Mouse (Mus musculus) cerebellum, adult 11-12 months (tissue): ENCODE data around the gene Trarg1.
A peak's percentile ranks its signal among the peaks of the same experiment; 100 is the strongest.
"Not testable (repeated sequence)": the region's sequence is repeated elsewhere in the genome, so short reads cannot be mapped to it uniquely, and the experiment has no call there.

Experiments used
- DNase-seq: peaks from one replicate; pipeline ENCODE4 v3.0.0; 2022

The Trarg1 gene

DNA sequence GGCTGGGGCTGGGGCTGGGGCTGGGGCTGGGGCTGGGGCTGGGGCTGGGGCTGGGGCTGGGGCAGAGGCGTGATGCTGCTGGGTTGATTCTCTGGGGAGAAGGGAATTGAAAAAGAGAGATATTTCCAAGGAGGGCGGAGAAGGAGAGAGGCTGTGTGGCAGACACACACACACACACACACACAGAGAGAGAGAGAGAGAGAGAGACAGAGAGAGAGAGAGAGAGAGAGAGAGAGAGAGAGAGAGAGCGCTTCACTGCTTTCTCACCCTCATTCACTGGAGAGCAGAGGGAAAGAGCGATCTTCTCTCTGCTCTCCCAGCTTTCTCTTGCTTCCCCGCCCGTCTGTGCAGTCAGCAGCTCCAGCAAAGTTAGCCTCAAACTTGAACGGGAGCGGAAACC is at the start of gene Trarg1:
TSS of gene Trarg1 (plus strand) at position 301 of the 400 bp plus-strand sequence.
- not testable (repeated sequence) for DNase-seq

DNA sequence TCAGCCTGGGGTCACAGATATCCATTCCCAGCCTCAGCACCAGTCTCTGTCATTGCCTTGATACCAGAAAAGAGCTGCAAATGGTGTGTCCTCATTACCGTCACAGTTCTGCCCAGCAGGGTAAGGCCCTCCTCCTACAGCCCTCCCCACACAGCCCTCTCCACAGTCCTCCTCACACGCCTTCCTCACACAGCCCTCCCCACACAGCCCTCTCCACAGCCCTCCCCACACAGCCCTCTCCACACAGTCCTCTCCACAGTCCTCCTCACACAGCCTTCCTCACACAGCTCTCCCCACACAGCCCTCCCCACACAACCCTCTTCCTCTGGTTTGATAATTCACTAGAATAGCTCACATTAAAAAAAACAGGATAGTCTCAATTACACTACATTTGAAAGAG is 49.6 kb upstream of the Trarg1 start:
- no peak for DNase-seq

DNA sequence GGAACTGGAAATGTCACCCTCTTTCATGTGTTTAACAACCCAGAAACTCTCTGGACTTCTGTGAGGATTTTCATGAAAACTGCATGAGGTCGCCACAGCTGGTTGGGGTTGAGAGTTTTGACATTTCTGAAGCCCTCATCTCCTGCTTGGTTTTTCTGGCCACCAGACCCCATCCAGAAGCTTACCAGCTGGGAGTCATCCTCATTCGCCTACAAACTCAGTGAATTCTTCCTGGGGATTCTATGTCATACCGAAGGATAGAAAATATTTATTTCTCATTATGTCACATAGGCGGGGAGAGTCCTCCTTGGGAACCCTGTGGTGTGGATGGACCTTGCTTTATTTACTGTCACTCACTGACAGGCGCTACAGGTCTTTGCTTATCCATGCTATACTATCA is 49.1 kb upstream of the Trarg1 start:
- no peak for DNase-seq

DNA sequence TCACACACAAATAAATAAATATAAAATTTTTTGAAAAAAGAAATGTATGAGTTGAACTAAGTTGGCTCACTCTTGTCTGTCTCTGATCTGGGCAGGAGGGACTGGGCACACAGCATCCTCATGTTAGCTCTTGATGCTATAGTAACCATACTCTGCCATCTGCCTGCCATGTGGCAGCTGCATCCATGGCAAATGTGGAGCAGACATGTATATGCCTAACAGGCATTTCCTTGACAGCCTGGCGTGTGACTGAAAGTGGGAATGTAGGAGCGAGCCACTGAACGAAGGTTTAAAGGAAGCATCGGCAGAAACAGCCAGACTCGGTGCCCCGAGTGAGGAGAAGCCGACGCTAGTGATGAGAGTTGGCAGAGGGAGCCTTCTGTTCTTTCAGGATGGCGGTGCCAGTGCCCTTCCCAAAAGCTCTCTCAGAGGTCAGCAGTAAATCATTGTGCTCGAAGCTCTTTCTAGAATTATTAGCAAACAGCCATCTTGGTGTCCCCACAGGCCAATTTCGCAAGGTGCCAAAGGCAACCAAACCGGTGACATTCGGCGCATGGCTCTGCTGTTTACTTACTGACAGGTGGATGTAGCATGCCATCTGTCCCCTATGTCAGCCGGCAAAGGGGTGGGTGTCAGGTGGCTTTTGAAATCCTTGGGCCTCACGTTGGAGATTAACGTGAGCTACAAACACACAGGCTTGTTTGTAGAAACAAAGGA is 40.2 kb upstream of the Trarg1 start:
- DNase-seq, result peak; percentile 73

DNA sequence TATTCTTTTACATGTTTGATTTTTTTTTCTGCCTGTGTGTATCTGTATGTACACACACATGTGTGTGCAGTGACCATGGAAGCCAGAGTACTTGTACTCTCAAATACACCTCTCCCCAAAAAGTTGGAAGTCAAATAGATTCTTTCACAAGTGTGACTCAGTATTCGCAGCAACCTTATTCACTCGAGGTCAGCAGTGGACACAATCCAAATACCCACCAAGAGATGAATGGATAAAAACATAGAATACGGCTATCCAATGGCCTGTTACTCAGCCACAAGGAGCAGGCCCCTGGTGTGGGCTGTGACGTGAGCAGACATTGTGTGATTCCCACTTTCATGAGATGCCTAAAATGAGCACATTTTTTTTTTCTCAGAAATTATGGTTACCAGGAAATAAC is 39.4 kb upstream of the Trarg1 start:
- no peak for DNase-seq

DNA sequence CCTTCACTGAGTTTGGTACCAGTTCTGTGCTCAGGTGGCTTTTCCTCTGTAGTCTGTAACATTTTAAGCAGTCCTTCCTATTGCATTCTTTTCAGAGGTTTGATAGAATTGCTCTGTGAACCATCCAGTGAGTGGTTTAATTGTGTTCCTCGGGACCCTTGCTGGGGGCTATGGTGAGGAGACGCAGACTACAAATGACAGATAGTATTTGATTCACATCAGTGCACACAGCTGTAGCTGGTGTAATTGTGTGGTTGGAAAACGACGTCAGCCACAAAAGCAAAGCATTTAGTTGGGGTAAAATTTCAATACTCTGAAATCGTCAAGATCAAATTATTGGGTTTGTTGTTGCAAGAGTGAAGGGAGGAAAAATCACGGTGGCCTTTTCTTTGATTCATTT is 35.4 kb upstream of the Trarg1 start:
- DNase-seq, result no peak

DNA sequence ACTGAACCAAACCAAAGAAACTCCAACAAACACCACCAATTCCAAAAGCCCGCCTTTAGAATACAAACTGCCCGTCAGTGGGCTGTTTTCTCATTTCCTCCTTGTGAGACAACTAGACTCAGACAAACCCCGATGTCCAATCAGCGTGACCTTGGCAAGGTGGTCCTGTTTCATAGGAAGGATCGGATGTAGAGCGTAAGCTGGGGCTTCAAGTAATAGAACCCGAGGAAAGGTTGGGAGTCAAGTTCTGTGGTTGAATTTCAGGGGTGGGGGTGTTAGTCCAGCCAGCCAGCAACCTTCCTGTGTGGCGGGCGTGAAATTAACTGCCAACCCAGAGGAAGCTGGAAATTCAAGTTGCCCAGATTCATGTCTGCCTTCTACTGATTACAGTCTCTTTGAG is 34.6 kb upstream of the Trarg1 start:
- no peak for DNase-seq

DNA sequence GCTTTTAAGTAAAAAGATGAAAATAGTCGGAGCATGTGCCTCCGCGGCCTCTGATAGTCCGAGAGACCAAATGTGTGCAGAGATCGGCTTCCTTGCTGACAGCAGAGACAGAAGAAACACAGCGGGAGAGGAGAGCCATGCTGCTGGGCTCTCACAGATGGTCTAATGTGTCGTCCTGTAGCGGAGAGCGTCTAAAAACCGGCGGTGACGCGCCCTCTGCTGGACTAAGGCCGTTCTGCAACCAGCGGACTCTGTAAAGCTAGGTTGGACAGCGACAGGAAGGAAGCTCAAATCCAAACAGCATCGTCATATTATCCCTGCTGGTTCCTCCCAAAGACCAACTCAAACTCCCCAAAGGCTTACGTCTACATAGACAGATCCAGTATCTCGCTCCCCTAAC is 33.7 kb upstream of the Trarg1 start:
- peak; percentile 93 for DNase-seq

DNA sequence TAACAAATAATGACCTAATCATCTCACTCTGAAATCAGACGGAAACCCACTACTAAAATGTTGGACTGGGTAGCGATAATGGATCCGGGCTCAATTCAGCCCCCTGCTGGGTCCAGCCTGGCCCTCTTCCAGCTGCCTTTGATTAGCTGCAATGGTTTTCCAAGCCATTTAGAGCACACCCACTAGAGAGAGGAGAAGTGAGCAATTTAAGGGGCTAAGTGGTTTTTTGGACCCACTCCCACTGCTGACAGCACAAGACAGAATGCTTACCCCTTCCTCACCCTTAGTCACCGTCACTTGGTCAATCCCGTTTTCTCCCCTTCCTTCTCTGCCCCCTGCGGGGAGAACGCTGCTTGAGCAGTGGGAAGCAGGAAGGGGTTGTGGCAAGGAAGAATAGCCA is 32.5 kb upstream of the Trarg1 start:
- DNase-seq, result peak; percentile 40

DNA sequence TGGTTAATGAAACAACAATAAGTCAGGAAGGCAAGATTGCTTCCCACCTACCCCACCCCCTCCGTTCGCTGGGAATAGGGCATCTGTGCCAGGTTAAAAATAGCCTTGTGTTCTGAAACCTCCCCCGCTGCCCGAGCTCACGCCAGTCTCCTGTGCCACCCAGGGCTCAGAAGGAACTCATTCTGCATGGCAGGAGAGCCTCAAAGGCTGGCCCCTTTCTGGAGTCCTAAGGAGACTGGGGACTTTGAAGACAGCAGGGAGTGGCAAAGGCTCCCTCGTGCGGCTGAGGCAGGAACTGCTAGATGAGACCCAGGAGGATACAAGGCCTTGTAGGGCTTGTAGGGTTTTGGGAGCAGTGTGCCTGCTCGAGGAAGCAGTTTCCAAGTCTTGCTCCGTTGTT is 32.1 kb upstream of the Trarg1 start:
- peak; percentile 67 for DNase-seq

DNA sequence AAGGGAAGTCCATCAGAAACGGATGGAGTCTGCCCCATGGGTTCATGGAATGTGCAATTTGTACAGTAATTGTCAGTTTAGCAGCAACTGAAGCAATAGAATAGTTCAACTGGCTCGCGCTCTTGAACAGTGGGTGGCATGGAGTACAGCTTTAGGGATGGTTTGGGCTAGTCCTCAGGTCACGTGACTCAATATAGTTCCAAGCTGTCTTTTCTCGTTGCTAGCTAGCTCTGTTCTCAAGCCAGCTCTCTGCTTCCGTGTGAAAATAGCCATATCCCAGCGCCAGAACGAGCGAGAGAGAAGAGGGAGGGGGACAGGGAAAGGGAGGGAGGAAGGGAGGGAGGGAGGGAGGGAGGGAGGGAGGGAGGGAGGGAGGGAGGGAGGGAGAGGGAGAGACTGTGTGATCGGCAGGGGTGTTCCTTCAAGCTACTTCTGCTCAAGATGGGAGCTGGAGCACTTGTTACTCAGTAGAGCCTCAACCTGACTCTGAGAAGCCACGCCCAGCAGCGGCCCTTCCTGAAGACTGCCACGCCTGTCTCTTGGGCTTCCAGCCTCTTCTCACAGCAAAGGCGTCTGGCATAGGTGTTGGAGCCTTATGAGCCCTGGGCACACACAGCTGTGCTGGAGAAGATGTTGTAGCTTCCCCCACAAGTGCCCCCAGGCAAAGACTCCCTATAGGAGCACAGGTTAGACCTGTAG is 28.6 kb upstream of the Trarg1 start:
- no peak for DNase-seq

DNA sequence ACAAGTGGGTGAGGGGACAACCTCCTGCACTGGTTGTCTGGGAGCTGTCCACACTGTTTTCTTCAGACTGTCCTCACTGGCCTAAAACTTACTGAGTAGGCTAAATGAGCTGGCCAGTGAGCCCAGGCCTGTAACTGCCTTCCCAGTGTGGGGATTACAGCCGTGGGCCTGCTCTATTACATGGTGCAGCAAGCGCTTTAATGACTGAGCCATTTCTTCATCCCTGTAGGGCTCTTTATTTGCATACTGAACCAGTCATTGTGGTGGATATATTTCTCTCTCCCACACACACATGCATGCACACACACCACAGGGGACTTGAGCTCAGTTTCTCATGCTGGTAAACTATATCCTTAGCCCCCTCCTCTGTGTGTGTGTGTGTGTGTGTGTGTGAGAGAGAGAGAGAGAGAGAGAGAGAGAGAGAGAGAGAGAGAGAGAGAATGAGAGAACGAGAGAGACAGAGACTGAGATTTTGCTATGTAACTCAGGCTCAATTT is 26.7 kb upstream of the Trarg1 start:
- no peak for DNase-seq

DNA sequence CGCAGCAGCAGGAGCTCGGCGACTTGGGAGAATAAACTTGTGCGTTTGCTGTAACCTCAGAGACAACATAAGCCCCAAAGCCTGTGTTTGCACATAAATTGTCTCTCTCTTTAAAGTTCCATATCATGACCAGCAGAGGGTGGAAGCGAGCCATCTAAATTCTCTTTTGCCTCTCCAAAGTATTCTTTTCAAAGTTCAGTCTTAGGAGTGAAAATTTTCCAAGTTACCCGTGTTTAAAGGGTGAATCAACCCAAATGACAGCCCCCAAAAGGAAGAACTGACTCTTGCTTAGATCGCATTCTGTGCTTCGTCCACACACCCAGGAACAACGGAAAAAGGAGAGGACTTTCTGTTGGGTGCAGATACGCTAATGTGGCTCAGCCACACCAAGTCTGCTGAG is 24.5 kb upstream of the Trarg1 start:
- no peak for DNase-seq

DNA sequence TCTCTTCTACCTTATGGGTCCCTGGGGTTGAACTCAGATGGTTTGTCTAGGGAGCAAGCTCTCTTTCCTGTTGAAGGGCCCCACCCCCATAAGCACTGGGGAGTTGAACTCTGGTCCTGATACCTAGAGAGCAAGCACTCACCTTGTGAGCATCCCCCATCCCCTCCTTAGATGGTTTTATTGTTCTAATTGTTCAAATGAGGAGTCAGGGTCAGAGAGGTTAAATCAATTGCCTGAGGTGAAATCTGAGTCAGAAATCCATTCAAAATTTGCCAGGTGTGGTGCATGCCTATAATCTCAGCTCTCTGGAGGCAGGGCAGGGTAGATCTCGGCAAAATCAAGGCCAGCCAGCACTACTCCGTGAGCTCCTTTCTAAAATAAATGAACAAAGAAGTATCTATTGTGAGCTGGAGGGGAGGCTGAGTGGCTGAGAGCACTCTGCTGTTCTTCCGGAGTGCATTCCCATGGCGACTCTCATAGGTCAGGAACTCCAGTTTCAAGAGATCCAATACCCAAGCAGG is 22.1 kb upstream of the Trarg1 start:
- no peak for DNase-seq

DNA sequence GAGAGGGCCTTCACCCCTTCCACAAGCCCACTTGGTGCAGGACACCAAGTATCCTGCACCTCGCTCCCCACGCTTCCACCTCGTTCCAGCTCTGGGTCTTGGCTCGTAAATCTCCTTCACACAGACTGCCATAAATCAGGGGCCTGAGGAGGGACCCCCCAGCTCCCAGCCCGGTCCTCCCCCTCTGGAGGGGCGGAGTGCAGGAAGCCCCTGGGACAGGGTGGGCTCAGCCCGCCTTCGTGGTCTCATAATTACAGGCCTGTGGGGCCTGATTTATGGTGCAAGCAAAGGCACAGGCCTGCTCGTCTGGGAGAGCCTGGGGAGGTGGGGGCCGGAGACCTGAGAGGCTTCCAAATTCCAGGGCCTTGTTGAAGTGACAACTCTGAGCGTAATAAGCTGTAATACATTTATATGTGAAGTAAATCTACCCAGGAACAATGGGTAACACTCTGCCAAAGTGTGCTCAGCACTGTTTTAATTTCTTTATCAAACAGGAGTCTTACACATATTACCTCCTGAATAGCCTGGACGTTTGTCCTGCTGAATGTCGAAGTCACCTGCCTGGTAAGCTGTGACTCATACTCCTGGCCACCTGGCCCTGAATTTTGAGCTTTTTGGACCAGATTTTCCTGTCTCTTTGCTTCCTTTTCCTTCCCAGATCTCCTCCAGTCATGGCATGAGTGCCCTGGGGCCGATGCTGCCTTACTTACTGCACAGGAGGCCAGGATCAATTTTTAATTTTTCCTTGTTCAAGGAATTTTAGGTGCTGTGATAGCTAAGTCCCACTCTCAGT is 20.3 kb upstream of the Trarg1 start:
- no peak for DNase-seq

DNA sequence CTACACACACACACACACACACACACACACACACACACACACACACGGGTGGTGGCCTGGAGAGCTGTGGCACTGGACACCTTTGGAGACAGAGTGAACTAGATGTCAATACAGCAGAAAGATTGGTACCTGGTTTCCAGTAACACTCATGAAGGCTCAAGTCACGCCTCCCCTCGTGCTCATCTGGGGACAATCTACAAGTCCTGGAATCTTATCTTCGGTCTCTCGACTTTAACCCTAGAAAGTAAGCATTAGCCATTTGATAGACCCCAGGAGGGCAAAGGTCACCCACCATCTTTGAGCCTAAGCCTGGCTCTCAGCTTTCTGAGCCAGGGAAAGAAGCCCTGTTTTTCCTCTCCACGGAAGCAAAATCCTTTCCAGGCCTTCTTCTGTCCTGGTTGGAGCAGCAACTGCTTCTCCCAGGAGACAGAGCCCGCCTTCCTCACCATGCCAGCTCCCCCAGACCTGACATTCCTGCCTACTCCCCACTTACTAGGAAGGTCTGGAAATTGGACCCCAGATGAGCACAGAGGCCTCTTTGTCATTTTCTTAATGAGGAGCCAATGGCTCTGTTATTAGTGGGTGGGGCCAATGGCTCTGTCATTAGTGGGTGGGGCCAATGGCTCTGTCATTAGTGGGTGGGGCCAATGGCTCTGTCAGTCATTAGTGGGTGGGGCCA is 17.7 kb upstream of the Trarg1 start:
- DNase-seq, result no peak

DNA sequence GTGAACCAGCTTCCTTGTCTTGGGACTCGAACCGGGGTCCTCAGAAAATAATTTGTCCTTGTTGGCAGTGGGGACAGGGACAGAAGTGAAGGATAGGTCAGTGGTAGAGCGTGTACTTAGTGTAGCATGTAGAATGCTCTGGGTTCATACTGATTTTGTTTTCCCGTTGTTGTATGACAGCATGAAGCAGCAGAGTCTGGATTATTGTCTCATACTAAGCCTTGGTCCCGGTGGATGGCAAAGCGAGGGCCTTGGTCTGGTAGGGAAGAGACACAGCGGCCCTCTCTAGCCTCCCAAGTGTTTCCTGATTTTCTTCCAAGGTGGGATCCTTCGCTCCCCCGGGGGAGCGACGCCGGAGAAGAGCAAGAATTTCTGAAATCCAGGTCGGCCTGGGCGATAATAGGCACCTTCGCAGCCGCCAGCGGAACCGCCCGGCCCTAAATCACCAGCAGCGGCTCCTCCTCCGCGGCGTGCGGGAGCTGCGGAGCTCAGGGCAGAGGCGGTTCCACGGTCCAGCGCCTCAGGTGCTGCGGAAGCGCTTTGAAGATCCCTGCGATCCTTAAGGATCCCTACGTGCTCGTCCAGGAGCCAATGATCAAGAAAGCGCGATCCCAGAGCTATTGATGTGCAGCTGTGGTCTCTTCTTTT is 13.5 kb upstream of the Trarg1 start:
- DNase-seq, result no peak

DNA sequence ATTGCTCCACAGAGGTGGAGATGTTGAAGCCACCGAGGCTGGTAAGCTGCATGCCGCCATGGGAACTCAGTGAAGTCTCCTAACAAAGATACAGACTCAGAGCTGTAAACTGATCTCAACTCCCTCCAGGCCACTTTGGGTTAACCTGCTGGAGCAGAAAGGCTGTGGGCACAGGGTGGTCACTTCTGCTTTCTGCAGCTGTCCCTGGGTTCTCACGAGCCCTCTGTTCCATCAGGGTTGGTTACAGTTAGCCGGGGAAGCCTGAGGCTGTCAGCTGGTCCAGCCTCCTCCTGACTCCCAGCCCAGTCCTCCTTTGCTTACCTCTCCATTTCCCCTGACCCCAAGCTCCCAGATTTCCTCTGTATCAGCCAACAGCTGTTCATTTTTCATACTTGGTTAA is 11.8 kb upstream of the Trarg1 start:
- DNase-seq, result no peak

DNA sequence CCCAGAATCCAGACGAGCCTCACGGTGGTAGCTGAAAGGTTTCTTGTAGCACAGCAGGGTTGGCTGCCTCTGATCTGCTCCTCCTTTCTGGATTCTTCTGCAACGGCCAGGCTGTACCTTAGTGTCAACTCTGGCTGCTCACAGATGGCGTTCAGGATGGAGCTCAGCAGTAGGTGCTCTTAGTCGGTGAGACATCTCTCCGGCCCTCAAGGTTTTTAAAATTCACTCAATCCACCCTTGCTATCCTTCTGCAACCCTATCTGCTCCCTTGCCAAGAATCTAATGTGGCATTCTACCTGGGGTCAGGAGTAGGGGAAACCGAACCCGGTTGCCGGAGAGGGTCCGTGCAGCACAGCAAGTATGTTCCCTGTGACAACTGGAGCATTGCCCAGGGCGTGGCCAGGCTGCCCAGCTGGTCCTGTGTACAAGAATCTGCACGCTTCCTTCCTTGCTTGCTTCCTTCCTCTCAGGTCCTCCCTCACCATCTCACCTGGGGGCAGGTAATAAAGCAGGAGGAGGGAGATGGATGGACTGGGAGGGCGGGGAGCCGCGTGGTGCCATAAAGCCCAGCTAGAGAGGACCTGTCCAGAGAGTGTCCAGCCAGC is 7.6 kb upstream of the Trarg1 start, which contains the start of gene Bhlha9:
TSS of gene Bhlha9 (plus strand) at position 600 of the 605 bp plus-strand sequence.
- peak; percentile 81 for DNase-seq

DNA sequence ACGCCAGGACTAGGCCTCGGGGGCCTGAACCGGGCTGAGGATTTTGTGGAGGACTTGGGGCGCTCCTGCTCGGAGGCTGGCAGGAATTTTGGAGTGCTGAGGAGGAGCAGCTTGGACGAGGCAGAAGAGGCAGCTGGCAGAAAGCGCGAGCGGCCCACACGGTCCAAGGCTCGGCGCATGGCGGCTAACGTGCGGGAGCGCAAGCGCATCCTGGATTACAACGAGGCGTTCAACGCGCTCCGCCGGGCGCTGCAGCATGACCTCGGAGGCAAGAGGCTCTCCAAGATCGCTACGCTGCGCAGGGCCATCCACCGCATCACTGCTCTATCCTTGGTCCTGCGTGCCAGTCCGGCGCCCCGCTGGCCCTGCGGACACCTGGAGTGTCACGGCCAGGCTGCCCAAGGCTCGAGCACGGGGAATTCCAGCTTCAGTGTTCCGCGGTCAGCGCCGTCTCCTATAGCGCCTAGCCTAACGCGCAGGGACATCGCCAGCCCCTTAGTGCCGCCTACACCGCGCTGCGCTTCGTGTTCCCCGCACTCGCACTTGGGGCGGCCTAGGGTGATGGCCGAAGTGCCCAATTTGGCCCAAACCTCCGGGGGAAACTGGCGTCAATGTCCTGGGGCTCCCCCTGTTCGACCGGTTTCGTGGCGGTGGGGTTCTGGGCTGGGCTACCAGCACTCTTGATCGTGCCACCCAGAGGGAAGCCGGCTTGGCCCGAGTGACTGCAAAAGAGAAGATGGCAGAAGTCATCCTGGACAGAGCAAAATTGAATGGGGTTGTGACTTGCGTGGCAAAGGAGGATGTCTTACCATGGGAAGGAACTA is 6.8 kb upstream of the Trarg1 start:
- peak; percentile 67 for DNase-seq

DNA sequence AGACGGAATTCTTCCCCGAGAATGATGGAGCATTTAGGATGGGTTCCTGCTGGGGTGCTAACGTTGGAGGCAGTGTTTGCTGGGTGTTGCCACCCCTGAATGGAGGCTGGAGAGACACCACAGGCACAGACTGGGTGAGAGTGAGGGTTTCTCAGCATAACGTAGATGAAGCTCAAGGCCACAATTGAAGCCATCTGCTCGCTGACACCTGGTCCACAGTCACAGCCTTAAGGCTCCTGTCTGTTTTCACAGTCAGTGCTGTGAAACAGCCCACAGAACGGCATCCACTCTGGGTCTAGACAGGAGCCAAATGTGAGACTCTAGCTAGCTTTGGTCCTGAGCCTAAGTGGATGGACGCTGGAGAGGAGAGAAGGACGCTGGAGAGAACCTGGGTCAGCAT is 5.4 kb upstream of the Trarg1 start:
- DNase-seq, result peak; percentile 30
